Mouse (Mus musculus): ENCODE measurements around the gene Pop7.

- TF ChIP-seq GATA1 (IDR thresholded peaks at IDR 0.05; ENCODE audit: low read length) (no peak), TAL1 (IDR thresholded peaks at IDR 0.05; ENCODE audit: low read length) (no peak)
Observed at GRCm38 (mm10) chr5:137535318-137535717, 33.0 kb upstream of the Pop7 start.
